Mouse (Mus musculus) myocyte (in vitro differentiated cells): ENCODE data around the gene Ccdc116. TPM values are rescaled to one million over a fixed set of nuclear protein-coding genes. Genes with fewer than 3 reads are reported as not detected.

Experiments used
- H3K27me3 ChIP-seq: one replicate; pipeline ENCODE4 v1.6.1; 2011; ENCODE audit not compliant: control insufficient read depth, insufficient read depth, insufficient read length
- H3K36me3 ChIP-seq: one replicate; pipeline ENCODE4 v1.6.1; 2011; ENCODE audit not compliant: control insufficient read depth, insufficient read depth
- H3K4me2 ChIP-seq: one replicate; pipeline ENCODE4 v1.6.1; 2011; ENCODE audit warnings: low read depth, control low read depth
- H3K4me3 ChIP-seq: one replicate; pipeline ENCODE4 v1.5.1; 2011; ENCODE audit warnings: mild to moderate bottlenecking, control low read depth, moderate library complexity
- H3K79me2 ChIP-seq: one replicate; pipeline ENCODE4 v1.6.1; 2011; ENCODE audit not compliant: control insufficient read depth, insufficient read depth
- H3ac ChIP-seq: one replicate; pipeline ENCODE4 v1.6.1; 2011; ENCODE audit not compliant: control insufficient read depth, insufficient read length
- CEBPB ChIP-seq: IDR thresholded peaks from 2 replicates; pipeline ENCODE4 v1.6.1; 2011; ENCODE audit warnings: mild to moderate bottlenecking, moderate library complexity; ENCODE audit not compliant: poor library complexity, insufficient read depth, severe bottlenecking
- E2F4 ChIP-seq: IDR thresholded peaks from one replicate; pipeline ENCODE4 v1.6.1; 2011; ENCODE audit warnings: mild to moderate bottlenecking, control low read depth, moderate library complexity; ENCODE audit not compliant: insufficient read depth
- MAX ChIP-seq: IDR thresholded peaks from one replicate; pipeline ENCODE4 v1.6.1; 2011; ENCODE audit warnings: low read depth, mild to moderate bottlenecking, control low read depth
- MYOD1 ChIP-seq, 3 experiments: IDR thresholded peaks; one replicate each; pipeline ENCODE4 v1.6.1; 2011; ENCODE audit warnings: control low read depth in 2 of 3, low read depth in 2 of 3, mild to moderate bottlenecking in 2 of 3, moderate library complexity in 1 of 3; ENCODE audit not compliant: insufficient read length in 2 of 3, control insufficient read depth in 1 of 3
- MYOG ChIP-seq, 3 experiments: IDR thresholded peaks; one replicate each; pipeline ENCODE4 v1.6.1; 2011; ENCODE audit warnings: control low read depth in 2 of 3, low read depth in 2 of 3, mild to moderate bottlenecking in 2 of 3; ENCODE audit not compliant: insufficient read length in 2 of 3, control insufficient read depth in 1 of 3, insufficient read depth in 1 of 3
- POLR2A ChIP-seq: IDR thresholded peaks from one replicate; pipeline ENCODE4 v1.6.1; 2011; ENCODE audit warnings: low read depth, mild to moderate bottlenecking, control low read depth, moderate library complexity; ENCODE audit not compliant: insufficient read length
- POLR2AphosphoS2 ChIP-seq: IDR thresholded peaks from one replicate; pipeline ENCODE4 v1.6.1; 2011; ENCODE audit warnings: low read depth, control low read depth; ENCODE audit not compliant: insufficient read length
- REST ChIP-seq: IDR thresholded peaks from one replicate; pipeline ENCODE4 v1.6.1; 2011; ENCODE audit warnings: mild to moderate bottlenecking, control low read depth, moderate library complexity; ENCODE audit not compliant: insufficient read depth, insufficient read length
- SRF ChIP-seq: IDR thresholded peaks from one replicate; pipeline ENCODE4 v1.6.1; 2011; ENCODE audit warnings: low read depth; ENCODE audit not compliant: control insufficient read depth, insufficient read length
- TCF12 ChIP-seq: IDR thresholded peaks from one replicate; pipeline ENCODE4 v1.6.1; 2011; ENCODE audit warnings: mild to moderate bottlenecking, control low read depth; ENCODE audit not compliant: poor library complexity, insufficient read depth, severe bottlenecking
- TCF3 ChIP-seq: IDR thresholded peaks from one replicate; pipeline ENCODE4 v1.6.1; 2011; ENCODE audit warnings: low read depth, control low read depth; ENCODE audit not compliant: insufficient read length
- USF1 ChIP-seq: IDR thresholded peaks from one replicate; pipeline ENCODE4 v1.6.1; 2011; ENCODE audit warnings: low read depth, mild to moderate bottlenecking, control low read depth, moderate library complexity
- polyA plus RNA-seq: library from polyadenylated mRNA; unstranded; fragments of >200 nt; fragmentation: generic; extraction: Trizol; gene quantifications from one replicate; pipeline ENCODE4 v1.2.1, GENCODE M21; 2012; ENCODE audit warnings: missing spikeins

Gene Ccdc116
- polyA plus RNA-seq, 1 experiment, result 0.17 TPM

GRCm38 (mm10) chr16:17127292-17127691 is 19.7 kb downstream of the Ccdc116 start:
- H3K36me3 ChIP-seq, result no peaks in the 10 kb centered on the region
- no peak overlapping the region for H3ac ChIP-seq
- TF ChIP-seq E2F4 (no peak), MYOG (IDR thresholded peaks at IDR 0.05; ENCODE audit: control insufficient read depth in 1 of 3, insufficient read depth in 1 of 3, insufficient read length in 2 of 3, low read depth in 2 of 3) (no peak), TCF3 (no peak), USF1 (no peak), REST (no peak), MAX (no peak), SRF (no peak), POLR2AphosphoS2 (no peak), CEBPB (no peak), MYOD1 (IDR thresholded peaks at IDR 0.05; ENCODE audit: control insufficient read depth in 1 of 3, insufficient read length in 2 of 3, low read depth in 2 of 3) (no peak)
- H3K4me3 ChIP-seq, result no peak overlapping the region
- no peak overlapping the region for H3K4me2 ChIP-seq
- no peaks in the 10 kb centered on the region for H3K79me2 ChIP-seq
- no peaks in the 10 kb centered on the region for H3K27me3 ChIP-seq

GRCm38 (mm10) chr16:17124871-17125520 is 22.0 kb downstream of the Ccdc116 start, which contains the start of gene 2610318N02Rik:
Gene 2610318N02Rik (minus strand): TSS chr16:17125167.
- Histone ChIP-seq H3K4me2 (peak within 1 kb of the TSS; percentile 83), H3K36me3 (no peaks in the 10 kb centered on the region), H3K79me2 (no peaks in the 10 kb centered on the region), H3ac (no peak within 1 kb of the TSS), H3K4me3 (peak within 1 kb of the TSS; percentile 56), H3K27me3 (no peaks in the 10 kb centered on the region)
- TF ChIP-seq REST (no peak), POLR2AphosphoS2 (peak; percentile 85), E2F4 (peak; percentile 42), MYOD1 (IDR thresholded peaks at IDR 0.05; ENCODE audit: control insufficient read depth in 1 of 3, insufficient read length in 2 of 3, low read depth in 2 of 3) (no peak), MAX (peak; percentile 29), POLR2A (peak; percentile 78)

GRCm38 (mm10) chr16:17124119-17124870 is 22.7 kb downstream of the Ccdc116 start:
- H3K4me3 ChIP-seq, result peak overlapping the region; percentile 56
- peak overlapping the region; percentile 83 for H3K4me2 ChIP-seq
- no peaks in the 10 kb centered on the region for H3K36me3 ChIP-seq
- H3K27me3 ChIP-seq, result no peaks in the 10 kb centered on the region
- no peaks in the 10 kb centered on the region for H3K79me2 ChIP-seq
- TF ChIP-seq TCF3, result no peak
- TF ChIP-seq USF1, result no peak
- TF ChIP-seq MYOD1 (IDR thresholded peaks at IDR 0.05; ENCODE audit: control insufficient read depth in 1 of 3, insufficient read length in 2 of 3, low read depth in 2 of 3), result no peak
- no peak for TF ChIP-seq CEBPB
- TF ChIP-seq E2F4, result no peak
- TF ChIP-seq MAX, result no peak
- no peak for TF ChIP-seq POLR2AphosphoS2
- TF ChIP-seq MYOG (IDR thresholded peaks at IDR 0.05; ENCODE audit: control insufficient read depth in 1 of 3, insufficient read depth in 1 of 3, insufficient read length in 2 of 3, low read depth in 2 of 3), result no peak
- no peak for TF ChIP-seq TCF12
- no peak for TF ChIP-seq SRF
- no peak for TF ChIP-seq REST
- no peak for TF ChIP-seq POLR2A
- no peak overlapping the region for H3ac ChIP-seq

GRCm38 (mm10) chr16:17121569-17121968 is 25.5 kb downstream of the Ccdc116 start:
- TF ChIP-seq E2F4 (no peak), MYOD1 (IDR thresholded peaks at IDR 0.05; ENCODE audit: control insufficient read depth in 1 of 3, insufficient read length in 2 of 3, low read depth in 2 of 3) (no peak), USF1 (no peak), TCF3 (no peak), MYOG (IDR thresholded peaks at IDR 0.05; ENCODE audit: control insufficient read depth in 1 of 3, insufficient read depth in 1 of 3, insufficient read length in 2 of 3, low read depth in 2 of 3) (no peak), SRF (no peak), POLR2A (no peak), CEBPB (no peak), REST (no peak), MAX (no peak)
- H3K79me2 ChIP-seq, result no peaks in the 10 kb centered on the region
- no peaks in the 10 kb centered on the region for H3K27me3 ChIP-seq
- no peaks in the 10 kb centered on the region for H3K36me3 ChIP-seq
- no peak overlapping the region for H3K4me2 ChIP-seq
- H3K4me3 ChIP-seq, result no peak overlapping the region
- no peak overlapping the region for H3ac ChIP-seq
